Mouse (Mus musculus): ENCODE data around the gene Gcfc2.

DNA sequence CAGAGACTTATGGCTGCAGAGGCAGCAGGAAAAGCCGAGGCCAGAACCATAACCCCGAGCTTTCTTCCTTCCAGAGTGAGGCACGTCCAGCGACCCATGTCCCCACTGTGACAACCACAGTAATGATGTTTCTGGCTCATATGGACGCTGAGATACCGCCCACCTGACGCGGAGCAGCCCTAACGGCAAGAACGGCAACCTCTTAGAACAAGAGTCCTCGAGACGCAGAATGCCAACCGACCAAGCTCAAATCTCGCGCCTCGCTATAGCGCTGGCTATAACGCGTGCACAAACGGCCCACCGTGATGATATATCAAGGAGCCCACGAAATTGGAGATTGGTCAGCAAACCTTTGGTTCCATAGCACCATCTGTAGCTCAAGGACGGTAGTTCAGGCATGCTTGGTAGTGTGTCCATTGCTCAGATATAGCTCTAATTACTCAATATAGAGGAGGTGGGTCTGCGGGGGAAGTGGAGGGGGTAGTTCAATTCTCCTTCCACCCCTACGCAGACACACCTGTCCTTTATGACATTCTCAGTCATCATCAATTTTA lies 13.1 kb upstream of the Gcfc2 start:
- no peak for TF ChIP-seq CTCF (IDR thresholded peaks at IDR 0.05; ENCODE audit: borderline replicate concordance, extremely low read depth, insufficient read depth, insufficient read length)
- no peak for TF ChIP-seq POLR2A (IDR thresholded peaks at IDR 0.05; ENCODE audit: borderline replicate concordance, extremely low read depth, insufficient read depth, insufficient read length, poor library complexity, severe bottlenecking)
